Mouse (Mus musculus) kidney, adult 8-10 months (tissue): ENCODE measurements around the gene Hps4.
A peak's percentile ranks its signal among the peaks of the same experiment; 100 is the strongest.

Experiments used
- DNase-seq, 2 experiments: peaks; one replicate each; pipeline ENCODE4 v3.0.0; 2022

The Hps4 gene

DNA sequence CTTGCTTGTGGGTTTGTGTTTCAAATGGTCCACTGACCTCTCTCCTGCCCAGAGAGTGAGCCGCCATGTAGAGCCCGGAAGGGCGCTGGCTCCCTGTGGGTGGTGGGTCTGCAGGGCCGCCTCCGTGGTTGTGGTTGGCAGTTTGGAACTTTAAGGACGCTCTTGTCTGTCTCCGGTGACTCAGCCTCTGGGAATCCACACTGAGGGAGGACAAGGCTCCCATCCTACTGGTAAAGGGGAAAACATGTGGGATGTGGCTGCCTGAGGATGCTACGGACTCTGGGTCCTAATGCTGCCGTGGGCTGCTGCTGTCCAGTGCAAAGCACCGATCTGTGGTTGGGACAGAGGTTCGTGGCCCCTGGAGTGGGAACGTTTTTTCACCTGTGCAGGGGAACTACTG, 25.0 kb downstream of the Hps4 start:
- DNase-seq = no peak

DNA sequence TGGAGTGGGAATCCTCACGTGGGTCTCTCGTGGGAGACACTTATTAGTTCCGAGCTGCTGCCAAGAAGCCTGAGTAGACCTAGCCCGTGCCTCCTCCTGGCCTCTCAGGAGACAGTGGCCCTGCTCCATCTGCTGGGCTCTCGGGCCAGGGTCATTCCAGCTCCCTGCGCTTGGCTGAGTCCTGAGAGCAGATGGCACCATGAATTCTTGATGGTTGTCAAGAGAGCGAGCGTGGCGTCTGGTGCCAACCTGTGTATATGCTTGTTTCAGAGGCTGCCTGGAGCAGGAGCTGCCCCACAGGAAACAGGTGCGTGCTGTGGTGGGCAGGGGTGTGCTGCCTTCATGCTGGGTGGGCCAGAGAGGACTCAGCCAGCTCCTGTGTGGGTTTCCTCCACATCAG, 25.8 kb downstream of the Hps4 start:
- no peak for DNase-seq

DNA sequence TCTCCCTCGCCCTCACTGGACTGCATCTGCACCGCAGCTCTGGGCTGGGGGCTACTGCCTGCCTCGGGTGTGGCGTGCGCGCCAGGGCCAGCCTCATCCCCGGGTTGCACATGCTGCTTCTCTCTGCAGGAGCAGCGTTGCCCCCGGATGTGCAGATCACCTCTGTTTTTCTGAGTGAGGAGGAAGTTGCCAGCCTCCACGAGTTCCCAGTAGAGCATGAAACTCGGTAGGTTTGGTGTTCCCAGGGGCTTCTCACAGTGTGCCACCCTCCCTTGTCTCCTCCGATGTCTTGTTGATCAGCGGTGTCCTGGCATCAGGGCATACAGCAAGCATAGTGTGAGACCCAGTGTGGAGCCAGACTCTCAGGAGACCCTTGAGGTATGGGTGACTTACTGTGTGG, 26.4 kb downstream of the Hps4 start:
- no peak for DNase-seq

DNA sequence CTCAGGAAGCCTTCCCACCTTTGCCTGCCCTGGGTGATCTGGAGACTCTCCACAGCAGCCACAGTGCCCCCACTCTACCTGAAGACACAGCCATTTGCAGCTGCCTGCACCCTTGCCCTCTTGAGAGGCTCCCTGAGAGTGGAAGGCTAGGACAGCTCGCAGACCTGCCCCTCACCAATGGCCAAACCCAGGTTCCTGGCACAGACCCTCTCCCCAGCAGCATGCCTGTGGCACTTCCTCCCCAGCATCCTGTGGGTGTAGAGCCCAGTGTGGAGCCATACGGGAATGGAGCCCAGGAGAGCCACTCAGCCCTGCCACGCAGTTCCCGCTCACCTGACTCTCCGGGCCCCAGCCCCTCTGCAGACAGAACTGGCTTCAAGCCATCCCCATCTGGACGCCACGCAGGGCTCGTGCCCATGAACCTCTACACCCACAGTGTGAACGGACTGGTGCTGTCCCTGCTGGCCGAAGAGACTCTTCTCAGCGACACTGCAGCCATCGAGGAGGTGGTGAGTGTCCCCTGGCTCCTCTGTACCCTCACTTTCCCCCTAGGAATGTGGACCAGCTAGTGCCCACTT, 27.4 kb downstream of the Hps4 start:
- no peak for DNase-seq

DNA sequence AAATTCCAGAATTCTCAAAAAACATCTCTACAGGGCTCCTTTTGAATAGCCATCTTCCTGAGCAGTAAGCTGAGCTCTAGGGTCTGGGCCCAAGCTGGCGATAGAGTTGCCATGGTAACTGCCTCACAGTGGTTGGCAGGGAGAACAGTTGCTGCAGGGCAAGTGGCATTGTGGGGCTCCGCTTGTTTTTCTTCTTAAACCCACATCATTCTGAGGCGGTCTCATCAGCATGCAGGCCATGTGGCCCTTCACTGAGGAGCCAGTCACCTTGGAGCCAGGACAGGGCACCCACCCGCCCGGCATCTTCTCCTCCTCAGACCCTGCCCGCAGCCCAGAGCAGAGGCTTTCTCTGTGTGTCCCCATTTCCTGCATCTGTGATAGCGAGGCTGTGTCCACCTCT, 29.1 kb downstream of the Hps4 start:
- no peak for DNase-seq

DNA sequence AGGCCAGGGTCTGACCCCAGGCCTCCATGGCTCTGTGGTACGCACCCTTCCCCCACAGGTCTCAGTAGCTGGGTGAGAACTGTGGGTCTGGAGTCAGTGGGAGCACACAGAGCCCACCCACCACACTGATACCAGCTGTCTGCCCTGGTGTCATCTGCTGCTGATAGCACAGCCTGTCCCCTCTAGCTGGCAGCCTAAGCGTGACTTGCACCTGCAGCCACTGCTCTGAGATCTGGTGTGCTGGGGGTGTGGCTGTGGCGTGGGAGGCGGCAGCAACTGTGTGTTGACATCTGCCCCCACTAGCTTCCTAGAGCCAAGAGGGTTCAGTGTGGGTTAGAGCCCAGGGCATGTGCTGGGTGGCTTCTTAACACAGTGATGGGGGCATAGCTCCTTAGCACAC, 33.2 kb downstream of the Hps4 start:
- DNase-seq = no peak

DNA sequence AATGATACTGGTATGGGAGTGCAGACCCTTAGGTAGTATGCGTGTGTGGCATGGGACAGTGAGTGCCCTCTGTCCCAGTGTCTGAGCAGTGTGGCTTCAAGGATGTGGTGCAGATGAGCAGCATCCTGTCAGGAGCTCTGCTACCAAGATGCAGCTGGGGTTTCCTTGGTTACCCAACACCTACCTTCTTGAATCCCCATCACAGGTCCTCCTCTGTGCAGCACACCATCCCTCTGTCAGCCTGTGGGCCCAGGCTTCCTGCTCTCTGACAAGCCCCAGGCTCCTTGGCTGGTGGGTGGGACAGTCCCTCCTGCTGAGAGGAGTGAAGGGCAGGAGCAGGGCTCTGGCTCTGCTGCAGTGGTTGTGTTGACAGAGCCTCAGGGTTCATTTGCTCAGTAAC, 34.5 kb downstream of the Hps4 start:
- DNase-seq = no peak

DNA sequence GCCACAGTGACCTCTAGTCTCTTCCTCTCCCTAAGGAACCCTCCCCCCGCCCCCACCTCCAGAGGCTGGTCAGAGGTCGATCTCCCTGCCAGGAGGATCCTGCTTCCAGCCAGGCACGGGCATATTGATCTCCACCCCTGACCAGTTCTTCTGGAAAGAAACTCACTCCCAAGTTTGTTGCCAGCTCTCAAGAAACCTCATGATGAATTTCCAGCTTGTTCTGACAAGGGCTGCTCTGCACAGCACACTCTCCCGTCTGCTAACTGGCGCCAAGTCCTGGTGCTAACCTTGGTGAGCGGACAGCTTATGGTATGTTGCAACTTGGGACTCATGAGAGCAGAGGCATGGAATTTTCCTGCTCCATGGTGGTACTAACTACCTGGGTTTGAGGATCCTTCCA, 35.8 kb downstream of the Hps4 start:
- DNase-seq = peak; percentile 11 to 16

DNA sequence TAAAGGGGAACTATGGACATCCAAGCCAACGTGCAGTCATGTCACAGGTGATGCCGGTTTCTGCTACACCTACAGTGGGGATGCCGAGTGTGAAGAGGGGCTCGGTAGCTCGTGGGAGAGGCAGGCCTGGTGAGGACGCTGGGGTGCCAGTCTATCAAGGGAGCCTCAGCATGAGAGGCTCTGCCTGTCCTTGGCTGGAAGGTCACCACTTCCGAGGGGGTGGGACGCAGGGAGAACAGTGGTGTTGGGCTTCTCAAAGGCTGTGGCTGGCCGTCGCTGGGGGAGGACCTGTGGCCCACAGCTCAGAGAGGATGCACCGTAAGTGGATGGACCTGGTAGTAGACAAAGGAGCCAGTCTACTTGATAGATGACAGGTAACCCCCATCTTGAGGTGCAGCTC, 38.3 kb downstream of the Hps4 start:
- no peak for DNase-seq

DNA sequence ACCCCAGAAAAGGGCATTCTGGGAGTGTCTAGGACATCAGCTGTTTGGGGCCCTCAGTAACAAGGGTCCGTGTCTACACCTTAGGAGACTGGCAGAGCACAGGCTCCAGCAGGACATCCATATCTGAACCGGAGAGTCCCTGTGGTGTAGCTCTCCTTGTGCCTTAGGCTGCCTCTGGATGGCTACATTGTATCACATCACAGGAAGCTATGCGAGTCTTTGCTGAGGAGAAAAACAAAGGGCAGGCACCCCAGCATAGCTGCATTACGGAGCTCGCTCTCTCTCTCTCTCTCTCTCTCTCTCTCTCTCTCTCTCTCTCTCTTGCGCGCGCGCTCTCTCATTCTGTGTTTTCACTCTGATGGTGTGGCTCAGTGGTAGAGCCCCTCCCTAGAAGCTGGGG, 39.2 kb downstream of the Hps4 start:
- no peak for DNase-seq

DNA sequence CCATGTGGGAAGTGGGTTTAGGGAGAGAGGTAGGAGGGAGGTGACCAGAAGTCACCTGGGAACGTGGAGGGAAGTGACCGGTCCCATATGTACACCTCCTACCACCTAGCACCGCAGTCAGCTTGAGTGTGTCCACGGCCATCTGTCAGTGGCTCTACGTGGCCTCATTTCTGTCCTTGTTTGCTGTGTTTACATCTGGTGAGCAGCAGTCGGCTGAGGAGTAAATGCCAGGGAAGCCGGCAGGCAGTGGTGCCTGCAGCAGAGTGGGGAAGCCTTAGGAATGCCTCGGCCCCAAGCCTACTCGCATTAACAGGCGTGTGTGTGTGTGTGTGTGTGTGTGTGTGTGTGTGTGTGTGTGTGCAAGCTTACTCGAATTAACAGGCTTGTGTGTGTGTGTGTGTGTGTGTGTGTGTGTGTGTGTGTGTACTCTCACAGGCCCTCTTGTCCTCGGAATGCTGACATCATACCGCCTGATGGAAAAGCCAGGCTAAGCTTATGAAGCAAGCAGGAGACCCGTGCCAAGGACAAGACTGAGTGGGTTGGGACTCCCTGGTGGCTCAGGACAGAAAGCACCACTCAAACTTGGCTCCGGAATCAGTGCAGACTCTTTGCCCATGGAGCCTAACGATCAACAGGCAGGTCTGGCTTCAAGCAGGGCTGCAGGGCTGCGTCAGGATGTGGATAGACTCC, 39.9 kb downstream of the Hps4 start:
- no peak for DNase-seq

DNA sequence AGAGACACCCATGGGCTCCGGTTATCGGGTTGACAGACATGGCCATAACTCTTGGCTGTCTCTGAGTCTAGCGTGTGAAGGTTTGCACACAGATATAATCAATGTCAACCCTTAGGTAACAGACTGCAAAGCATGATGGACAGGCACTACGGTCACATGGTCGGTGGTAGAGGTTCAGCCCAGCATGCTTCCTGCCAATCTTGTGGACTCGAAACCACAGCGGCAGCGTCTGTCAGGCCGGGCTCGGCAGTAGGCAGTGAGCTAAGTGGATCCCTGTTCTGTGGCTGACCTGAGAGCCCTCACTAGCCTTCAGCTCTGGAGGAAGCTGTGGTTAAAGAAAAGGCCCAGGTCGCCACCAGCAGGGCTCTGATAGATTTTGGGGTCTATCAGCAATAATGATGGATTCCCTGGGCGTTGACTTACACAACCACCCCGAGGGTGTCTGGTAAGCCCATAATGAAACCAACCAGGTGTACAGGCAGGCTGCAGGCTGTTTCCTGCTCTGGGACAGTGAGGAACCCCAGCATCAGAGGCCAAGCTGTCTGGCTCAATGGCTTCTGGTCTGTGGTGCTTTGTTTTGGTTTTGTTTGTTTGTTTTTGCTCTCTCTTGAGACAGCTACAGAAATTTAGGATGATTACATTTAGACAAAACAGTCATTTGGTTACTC, 42.1 kb downstream of the Hps4 start:
- no peak for DNase-seq

DNA sequence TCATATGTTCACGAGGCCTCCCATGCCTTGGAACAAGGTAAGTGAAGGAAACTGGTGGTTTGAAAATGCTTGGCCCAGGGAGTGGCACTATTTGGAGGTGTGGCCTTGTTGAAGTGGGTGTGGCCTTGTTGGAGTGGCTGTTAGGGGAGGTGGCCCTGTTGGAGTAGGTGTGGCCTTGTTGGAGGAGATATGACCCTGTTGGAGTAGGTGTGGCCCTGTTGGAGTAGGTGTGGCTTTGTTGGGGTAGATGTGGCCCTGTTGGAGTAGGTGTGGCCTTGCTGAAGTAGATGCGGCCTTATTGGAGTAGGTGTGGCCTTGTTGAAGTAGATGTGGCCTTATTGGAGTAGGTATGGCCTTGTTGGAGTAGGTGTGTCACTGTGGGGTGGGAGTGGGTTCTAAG, 43.1 kb downstream of the Hps4 start:
- no peak for DNase-seq

DNA sequence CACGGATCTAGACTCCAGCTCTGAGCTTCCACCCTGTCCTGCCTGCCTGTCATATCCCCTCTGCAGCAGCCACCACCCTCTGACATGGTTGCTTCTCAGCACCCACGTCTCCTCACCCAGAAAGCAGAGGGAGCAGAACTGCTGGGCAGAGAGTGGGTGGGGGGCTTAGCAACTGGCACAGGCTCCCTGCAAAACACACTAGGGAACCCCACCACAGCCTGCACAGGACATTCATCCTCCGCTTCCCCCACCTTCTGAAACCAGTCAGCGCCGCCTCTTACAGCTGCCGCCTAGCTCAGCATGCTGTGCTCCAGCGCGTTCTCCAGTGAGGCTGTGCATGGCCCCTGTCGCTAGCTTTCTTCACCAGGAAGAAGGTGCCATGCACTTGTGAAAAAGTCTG, 46.5 kb downstream of the Hps4 start:
- DNase-seq = no peak

DNA sequence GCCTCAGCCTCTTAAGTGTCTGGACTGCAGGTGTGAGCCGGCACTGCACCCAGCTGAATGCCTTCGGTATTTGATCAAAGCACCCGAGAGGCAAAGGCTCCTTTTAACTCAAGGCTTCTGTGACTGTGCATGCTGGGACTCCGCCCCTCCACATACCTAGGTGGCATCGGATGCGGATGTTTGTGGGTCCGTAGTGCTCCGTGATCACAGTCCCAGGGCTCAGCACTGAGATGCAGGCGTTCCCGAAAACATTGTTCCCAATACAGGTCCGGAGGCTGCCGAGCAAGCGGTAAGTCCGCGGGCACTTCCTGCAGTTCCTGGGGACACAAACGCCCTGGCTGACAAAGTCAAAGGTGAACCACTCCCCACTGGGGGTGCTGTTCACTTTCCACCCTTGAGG, 48.1 kb downstream of the Hps4 start:
- DNase-seq = no peak

DNA sequence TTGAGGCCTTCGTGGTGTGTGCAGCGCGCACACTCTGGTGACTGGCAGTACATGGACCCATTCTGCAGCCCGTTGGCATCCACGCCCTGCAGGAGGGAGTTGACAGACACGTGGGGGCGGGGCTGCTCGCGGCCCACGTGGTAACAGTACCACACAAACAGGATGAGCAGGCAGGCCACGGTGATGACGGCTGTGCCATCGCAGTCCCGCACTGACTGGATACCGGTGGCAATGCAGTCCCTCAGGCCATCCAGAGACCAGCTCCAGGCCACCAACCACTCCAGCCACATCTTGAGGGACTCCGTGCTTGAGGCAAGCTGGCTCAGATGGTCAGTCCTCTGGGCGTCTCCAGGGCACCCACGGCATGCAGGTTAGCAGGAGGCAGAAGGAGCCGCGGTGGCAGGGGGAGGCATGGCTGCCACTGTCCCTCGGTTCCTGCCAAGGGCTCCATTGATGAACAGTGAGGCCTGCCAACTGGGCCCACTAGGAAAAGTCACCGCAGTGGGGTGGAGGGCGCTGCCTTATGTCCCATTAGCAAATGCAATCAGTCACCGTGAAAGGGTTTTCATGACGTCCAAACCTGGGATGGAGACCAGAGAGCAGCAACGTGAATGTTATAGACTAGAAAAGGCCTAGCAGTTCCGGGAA, 48.9 kb downstream of the Hps4 start:
- no peak for DNase-seq

DNA sequence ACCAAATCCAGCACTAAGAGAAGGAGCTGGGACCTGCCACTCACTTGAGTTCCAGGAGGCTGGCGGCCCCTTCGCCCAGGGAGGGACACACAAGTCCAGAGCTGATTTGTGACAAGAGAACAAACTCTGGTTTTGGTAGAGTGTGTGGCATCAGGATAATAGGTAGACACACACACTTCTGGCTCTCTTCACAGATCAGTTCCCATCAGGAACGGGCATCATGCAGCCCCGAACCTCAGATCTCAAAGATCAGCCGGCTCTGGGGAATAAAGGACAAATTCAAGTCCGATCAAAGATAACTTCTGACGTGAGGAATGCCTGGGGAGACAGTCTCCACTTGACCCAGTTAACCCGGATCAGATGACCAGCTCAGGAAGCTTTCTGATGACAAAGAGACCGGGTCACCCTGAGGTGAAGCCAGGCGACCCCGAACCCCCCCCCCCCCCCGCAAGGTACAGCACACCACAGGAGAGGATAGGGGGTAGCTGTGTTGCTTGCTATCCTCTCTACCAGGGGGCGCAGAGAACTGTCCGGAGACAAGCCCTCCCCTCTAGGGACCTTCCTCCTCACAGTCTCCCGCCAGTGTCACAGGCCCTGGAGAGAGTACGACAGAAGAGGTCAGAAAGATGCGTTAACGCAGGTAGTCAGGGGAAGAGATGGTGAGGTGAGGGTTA, 51.0 kb downstream of the Hps4 start:
- no peak for DNase-seq

DNA sequence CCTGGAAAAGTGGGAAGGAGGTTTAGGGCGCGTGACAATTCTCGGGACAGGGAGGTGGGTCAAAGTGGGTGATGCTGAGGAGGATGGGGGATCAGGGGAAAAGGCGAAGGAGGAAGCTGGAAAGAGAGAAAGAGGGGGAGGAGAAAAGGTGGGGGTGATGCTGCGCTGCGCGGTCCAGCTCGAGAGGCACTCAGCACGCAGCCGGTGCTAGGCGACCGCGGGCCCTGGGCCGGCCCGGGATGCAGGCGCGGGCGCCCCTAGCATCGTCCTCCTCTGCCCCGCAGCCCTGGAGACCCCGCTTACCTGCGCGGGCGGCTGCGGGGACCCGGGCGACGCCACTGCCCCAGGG, 51.5 kb downstream of the Hps4 start:
- DNase-seq = no peak

DNA sequence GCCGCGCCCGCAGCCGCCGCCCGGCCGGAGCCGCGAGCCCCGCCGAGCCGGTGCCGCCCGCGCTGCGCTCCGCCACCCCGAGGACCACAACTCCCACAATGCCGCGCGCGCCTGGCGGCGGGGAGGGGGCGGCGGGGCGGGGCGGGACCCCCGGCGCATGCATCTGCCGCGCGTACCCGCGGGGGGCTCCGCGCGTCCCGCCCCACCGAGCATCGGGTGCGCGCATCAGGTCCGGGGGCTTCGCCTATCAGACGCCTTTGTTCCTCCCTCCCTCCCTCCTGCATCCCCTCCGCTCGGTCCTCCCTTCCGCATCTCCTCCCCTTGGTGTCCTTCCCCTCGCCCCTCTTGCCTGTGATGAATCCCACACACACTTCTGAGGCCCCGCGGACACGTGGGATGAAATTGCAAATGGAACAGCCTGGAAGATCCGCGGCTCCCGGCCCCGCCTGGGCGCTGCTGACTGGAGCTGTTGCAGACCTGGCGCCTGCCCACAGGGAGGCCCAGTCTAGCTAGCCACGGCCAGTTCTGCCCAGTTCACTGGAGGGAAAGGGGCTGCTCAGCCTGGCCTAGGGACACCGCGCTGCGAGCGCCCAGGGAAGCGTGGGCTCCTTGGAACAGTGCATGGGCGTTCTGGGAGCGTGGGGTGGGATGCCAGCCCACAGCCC, 52.0 kb downstream of the Hps4 start, which contains the start of gene Asphd2:
Gene Asphd2, minus strand, starts transcription at position 88 of the 665 bp plus-strand sequence.
- no peak for DNase-seq

DNA sequence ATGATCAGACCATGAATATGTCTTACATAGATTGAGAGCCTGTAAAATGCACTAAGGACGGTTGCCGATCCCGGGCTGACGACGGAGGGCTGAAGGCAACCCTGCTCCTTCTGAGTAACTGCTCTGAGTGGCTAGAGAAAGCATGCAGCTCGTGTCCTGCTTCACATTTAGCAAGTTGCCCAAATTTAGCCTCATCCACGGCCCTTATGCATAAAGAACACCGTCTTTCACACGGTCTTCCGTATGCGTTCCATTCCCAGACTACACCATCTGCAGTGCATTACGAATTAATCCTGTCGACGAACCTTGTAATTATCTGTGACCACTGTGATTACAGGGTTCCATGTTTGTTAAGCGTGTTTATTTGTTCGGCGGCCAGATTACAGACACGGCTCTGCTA, 53.2 kb downstream of the Hps4 start:
- no peak for DNase-seq

DNA sequence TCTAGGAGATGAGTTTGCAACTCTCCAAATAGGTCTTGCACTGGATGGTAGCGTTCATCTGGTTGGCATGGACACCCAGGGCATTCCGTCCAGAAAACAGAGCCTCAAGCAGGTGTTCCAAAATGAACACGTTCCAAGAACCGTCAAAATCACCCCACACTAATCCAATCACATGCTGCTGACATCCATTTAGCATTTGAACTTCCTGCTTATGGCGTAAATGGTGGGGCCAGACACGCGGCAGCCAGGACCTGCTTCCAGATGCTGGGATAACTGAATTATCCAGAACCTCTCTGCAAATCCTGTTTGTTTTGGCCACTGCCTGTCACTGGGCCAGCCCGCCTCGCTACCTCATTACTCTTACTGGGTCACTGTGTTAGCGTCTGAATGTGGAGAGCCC, 56.4 kb downstream of the Hps4 start:
- DNase-seq = no peak

DNA sequence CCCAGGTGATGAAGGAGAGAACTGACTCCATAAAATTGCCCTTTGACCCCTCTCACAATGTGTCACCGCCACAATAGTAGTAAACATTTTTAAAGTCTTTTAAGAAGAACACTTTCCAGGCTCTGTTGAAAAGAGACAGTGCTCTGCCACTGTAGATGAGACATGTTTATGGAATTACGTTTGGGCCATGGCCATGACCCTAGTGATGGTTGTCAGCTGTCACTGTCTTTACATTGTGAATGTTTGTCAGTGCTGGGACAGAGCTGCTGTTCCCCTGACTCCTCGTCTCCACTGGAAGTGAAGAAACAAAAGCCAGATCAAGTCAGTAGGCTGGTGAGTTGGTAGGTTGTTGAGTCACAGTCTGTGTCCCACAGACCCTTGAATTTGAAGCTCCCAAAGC, 59.6 kb downstream of the Hps4 start:
- no peak for DNase-seq

DNA sequence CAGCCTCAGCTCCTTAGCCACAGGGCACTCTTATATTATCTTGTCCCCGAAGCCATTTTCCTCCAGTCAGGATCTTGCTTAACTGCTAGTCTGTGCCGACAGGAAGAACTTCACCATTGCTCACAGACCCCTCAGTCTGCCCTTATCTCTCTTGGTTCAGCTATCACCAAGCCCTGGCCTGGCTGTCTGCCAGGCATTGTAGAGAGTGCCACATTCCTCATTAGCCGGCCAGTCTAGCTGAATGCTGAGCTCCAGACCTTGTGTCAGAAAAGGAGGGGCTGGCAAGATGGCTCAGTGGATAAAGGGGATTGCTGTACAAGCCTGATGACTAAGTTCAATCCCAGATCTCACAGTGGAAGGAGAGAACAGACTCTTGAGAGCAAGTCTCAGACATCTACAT, 63.1 kb downstream of the Hps4 start:
- no peak for DNase-seq
